Mouse (Mus musculus): ENCODE results near the gene Sox6.

DNA sequence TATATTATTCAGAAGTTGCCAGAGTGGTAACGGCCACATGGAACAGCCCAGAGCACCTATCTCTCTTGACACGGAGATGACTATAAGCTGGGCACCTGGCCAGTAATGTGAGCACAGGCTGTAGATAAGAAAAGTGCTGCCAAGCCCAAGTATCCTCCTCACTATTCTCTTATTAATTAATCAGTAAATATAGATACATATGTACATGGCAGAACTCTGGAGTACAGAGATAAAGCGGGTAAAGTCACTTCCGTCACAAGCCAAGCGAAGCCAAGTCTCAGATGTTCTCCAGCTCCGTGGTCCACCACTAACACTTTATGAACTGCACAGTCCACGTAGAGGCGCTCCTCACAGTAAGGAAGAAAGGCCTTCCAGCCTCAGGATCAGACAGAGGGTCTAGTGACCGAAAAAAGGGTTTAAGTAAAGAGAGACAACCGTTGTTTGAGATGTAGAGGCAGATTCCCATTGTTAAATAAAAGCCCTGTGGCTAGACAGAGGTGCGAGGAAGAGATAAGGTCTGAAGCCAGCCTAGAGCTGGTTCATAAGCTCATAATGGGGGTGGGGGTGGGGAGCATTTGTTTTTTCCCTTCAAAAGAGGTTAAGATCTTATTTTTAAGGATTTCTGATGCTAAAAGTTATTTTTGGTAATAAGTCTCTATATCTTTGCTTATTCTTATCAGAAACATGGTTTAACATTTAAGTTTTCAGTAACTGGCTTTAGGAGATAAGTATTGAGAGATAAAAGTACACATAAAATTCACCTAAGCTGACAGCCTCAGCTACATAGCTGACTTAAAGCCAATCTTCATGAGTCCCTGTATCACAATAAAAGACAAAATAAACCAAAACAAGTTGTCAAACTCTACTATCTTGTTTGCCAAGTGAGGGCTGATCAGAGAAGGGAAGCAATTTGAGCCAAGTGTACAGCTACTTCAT, 207.4 kb downstream of the Sox6 start:
- TF ChIP-seq POLR2A (IDR thresholded peaks at IDR 0.05; ENCODE audit: low read depth, low read length) = no peak
- TF ChIP-seq CTCF (IDR thresholded peaks at IDR 0.05; ENCODE audit: extremely low read depth, insufficient read depth, insufficient read length, insufficient replicate concordance) = no peak
